Mouse (Mus musculus) spleen, postnatal 14 days (tissue): ENCODE data around the gene Exoc6.
"Not testable (repeated sequence)": the region's sequence is repeated elsewhere in the genome, so short reads cannot be mapped to it uniquely, and the experiment has no call there.

Experiments
- DNase-seq, 2 experiments: peaks; one replicate each; pipeline ENCODE4 v3.0.0; 2021 to 2022; ENCODE audit warnings: low spot score in 2 of 2

Exoc6 gene

GRCm38 (mm10) chr19:37550101-37551039 is at the start of gene Exoc6:
Gene Exoc6 (plus strand): TSS chr19:37550418.
- DNase-seq, result peak; percentile 70 to 76

DNA sequence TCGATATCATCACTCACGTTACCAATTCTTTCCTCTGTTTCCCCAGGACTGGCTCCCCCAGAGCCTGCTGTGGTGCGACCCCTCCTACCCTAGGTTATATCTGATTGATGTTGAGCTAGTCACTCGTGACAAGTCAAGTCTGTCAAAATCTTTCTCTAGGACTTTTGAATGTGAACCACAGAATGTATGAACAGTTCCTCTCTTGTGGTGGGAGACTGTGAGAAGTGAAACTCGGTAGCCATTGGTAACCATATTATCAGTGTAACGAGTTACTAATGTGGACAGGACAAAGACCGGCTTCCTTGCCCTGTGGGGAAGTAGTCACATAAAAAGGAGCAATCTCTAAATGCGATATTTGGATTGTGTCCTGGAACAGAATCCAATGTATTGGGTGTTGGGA is 47.2 kb upstream of the Exoc6 start:
- no peak for DNase-seq

- no peak for DNase-seq
These were observed 44.2 kb upstream of the Exoc6 start for GRCm38 (mm10) chr19:37506066-37506465.

- DNase-seq, result no peak
These were observed 43.6 kb upstream of the Exoc6 start for GRCm38 (mm10) chr19:37506614-37507013.

DNA sequence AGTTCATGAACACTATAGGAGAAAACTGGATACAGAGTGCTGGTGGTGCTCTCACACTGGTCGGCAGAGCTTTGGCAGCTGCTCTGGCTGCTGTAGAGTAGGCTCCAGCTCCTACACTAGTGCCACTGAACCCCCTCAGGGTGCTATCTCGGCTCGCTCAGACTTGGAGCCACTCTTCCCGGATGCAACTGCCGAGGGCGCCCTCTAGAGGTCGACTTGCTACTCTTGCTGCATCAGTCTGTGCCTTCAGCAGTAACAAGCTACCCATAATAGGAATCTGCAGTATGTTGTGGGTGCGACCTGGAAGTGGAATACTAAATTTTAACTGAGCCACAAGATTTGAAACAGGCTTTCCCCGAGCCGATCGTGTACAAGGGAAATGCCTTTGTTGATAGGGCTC is 40.5 kb upstream of the Exoc6 start:
- peak; percentile 79 to 88 for DNase-seq

DNA sequence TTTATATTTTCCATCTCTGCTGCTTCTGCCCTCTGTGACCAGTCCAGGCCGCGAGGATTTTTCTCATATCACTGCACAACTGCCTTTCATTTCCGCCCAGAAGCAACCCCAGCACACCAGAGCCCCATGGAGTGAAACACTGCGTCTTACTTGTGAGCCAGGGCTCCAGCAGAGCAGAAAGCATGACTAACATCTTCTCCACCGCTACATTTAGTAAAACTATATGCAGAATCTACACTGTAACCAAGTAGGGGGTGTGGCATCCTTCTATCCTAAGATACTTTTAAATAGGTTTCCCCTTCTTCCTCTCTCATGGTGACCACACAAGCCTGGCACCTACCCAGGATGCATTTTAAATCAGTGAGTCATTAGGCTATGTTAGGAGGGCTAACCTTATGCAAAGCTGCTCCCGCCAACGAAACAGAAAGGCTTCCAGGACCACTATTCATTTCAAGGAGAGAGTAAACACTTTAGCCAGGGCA is 35.4 kb upstream of the Exoc6 start:
- no peak for DNase-seq

GRCm38 (mm10) chr19:37517419-37517818 is 32.8 kb upstream of the Exoc6 start:
- DNase-seq, result no peak

DNA sequence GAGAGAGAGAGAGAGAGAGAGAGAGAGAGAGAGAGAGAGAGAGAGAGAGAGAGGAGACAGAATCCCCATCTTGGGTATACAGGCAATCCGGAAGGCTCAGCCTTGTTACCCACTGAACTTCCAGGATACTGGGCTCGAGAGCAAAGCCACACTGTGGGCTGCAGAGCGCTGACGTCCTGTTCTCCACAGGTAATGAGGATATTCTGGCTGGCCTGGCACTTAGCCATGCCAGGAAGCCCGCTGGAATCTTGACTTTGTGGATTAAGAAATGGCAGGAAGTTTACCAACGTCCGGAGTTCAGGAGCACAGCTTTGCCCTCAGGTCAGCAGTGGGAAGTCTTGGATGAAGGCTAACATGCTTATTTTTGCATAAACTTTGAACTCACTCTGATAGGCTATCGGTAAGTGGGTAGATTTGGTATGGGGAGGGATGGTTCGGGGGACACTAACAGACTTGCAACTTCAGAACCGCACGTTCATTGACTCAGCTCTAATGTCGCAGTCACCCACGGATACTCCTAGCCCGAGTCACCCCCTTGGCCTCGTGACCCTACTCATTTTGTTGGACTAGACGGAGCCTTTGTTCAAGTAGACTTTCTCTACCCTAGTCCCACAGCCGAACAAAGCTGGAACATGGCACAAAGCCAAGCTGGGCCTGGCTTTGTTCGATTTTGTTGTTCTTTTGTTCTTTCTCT is 29.3 kb upstream of the Exoc6 start:
- no peak for DNase-seq

GRCm38 (mm10) chr19:37521434-37521781 is 28.8 kb upstream of the Exoc6 start:
- no peak for DNase-seq

DNA sequence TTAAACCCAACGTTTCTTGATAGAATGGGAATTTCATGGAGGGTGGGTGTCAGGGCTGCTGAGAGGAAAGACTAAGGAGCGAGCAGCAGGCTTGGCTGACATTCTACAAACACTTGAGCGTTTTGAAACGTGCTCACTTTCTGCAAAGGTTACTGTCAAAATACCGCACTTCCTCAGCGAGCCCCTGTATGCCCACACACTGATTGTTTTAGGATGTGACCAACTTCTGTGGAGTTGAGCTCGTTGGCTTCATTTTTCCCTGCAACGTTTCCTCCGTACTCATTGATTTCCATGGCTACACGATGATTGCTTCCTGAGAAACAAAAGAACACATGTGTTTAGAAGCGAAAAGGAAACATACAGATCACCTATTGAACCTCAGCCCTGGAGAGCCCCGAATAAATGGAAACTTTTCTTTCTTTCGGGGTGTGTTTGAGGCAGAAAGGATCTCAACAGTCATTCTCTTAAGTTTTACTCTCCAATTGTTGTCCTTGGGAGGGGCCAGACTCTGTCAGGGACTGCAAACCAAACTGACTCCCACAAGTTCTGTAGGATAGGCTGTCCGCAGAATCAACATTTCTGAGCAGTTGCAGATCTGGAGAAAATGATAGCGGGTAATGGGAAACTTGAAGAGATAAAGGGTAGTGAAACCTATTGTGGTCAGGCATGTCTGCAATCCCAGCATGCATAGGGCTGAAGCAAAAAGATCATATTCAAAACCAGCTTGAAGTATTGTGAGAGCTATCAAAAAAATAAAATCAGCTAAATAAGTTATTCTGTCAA is 26.7 kb upstream of the Exoc6 start:
- DNase-seq, result no peak

DNA sequence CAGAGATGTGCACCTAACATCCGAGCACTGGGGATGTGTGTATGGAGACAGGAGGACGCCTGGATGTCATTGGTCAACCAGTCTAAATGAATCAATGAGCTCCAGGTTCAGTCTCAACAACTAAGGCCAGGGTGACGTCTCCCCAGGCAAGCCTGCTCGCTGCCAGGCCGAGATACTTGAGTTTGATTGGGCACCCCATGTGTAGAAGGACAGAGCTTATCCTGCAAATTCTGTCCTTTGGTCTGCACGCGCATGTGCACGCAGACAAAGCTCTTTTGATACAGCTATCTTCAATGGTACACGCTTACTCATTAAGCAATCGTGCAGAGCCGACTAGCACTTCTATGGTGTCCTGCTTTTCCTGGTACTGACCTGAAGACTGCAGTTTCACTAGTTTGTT is 24.3 kb upstream of the Exoc6 start:
- DNase-seq, result no peak

GRCm38 (mm10) chr19:37526768-37527167 is 23.4 kb upstream of the Exoc6 start:
- DNase-seq, result no peak

DNA sequence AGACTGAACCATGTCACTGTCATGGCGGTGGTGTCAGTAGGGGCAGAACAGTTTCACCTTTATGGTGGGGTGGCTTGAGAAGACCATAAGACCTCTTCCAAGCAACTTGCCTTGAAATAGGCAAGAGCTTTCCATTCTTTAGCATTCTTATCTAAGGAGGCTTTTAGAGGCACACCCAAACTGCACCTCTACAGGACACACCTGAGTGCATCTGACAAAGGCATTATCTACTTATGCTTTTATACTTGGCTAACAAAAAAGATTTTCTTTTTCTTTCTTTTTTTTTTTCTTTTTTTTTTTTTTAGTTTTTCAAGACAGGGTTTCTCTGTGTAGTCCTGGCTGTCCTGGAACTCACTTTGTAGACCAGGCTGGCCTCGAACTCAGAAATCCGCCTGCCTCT is 22.5 kb upstream of the Exoc6 start:
- not testable (repeated sequence) for DNase-seq

DNA sequence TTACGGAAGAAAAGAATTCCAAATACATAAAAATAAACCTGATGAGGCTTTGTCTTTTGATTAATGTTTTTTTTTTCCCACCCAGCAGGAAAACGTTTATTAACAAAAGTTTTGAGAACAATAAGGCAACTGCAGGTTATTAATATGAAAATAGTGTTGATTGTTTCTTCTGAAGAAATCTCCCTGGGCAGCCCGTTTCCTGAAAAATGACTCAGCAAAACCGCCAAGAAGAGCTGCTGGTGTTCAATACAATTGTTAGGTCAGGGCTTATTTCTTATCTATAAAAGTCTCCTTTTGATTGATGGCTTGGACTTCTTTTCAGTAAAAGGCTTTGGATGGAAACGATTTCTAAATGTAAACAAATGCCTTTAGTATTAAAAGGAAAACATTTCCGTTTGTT is 21.6 kb upstream of the Exoc6 start:
- DNase-seq, result no peak

DNA sequence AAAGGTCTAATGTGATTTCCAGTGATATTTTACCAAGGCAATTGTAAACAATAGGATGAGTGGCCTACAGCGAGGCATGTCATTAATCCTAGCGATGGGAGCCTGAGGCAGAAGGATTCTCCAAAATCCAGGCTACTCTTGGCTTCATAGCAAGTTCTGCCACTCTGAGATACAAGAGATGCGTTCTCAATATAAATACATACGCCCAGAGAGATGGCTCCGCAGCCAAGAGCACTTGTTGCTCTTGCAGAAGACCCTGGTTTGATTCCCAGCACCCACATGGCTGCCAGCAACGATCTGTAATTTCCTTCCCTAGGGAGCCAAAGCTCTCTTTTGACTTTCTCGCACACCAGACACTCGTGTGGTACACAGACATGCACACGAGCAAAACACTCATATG is 20.9 kb upstream of the Exoc6 start:
- DNase-seq, result no peak

DNA sequence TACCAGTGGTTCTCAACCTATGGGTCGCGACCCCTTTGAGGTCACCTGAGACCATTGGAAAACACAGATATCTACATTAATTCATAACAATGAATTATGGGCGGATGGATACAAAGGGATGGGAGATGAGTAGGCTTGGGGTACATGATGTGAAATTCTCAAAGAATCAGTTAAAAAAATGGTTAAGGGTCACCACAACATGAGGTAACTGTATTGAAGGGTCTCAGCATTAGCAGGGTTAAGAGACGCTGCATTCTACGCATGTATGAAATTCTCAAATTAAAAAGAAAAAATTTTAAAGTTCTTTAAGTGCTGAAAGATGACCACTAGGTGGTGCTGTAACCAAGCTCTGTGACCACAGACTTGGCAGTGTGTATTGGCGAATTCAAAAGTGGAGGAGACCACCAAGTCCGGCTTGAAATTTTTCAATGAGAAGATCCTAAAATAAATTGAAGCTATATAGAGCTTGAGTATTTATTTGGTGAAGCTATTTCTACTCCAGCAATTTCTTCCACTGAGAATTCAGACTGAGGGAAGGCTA is 20.2 kb upstream of the Exoc6 start:
- DNase-seq, result peak in 1 of 2 experiments; percentile 34

DNA sequence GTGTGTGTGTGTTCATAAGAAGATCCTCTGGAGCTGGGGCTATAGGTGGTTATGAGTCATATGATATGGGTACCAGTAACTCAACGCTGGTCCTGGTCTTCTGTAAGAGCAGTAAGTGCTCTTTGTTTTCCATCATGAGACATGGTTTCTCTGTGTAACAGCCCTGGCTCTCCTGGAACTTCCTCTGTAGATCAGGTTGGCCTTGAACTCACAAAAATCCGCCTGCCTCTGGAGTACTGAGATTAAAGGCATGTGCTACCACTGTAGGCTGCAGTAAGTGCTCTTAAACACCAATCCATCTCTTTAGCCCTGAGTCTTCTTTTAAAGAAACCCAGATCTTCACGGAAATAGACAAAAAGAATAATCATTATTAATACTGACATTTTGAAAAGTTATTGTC is 19.6 kb upstream of the Exoc6 start:
- DNase-seq, result no peak

DNA sequence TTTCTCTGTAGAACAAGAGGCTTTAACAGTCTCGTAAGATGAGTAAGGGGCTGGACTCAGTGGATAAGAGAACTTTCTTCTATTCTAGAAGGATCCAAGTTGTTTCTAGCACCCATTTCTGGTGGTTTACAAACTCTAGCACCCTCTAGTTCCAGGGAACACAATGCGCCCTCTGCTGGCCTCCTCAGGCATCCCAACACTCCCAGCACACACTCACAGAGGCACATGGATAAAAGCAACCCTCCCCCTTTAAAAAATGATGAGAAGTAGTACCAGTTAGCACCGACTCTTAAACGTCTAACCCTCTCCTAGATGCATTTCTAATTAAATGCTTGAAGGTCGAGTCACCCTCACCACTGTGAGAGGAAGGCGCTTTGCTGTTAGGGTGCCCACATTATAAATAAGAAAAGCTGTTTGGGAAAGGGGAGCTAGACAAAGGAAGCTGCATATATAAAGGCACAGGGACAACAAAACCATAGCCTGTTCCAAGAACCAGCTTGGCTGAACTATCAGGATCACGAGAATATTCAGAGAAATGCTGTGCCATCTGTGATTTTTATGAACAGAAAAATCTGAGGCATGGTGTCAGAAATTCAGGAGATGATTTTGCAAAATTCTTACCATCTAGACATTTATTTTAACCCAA is 18.9 kb upstream of the Exoc6 start:
- DNase-seq, result peak in 1 of 2 experiments; percentile 45

DNA sequence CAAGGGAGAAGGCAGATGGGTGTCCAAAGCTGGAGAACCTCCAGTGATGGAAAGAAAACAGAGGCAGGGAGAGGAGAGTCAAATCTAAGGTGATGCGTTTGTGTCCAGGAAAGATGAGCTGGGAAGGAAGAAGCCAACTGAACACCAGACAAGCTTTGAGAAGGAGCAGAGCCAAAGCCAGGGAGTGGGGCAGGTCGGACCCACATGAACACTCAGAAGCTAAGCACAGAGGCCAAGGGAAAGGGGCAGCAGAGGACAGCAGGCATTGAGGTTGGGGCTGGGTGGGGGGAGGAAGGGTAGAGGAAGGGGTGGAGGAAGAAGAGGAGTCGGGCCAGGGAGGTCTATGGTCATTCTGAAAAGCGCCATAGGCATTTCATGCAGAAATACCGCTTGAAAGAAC is 17.0 kb upstream of the Exoc6 start:
- no peak for DNase-seq

DNA sequence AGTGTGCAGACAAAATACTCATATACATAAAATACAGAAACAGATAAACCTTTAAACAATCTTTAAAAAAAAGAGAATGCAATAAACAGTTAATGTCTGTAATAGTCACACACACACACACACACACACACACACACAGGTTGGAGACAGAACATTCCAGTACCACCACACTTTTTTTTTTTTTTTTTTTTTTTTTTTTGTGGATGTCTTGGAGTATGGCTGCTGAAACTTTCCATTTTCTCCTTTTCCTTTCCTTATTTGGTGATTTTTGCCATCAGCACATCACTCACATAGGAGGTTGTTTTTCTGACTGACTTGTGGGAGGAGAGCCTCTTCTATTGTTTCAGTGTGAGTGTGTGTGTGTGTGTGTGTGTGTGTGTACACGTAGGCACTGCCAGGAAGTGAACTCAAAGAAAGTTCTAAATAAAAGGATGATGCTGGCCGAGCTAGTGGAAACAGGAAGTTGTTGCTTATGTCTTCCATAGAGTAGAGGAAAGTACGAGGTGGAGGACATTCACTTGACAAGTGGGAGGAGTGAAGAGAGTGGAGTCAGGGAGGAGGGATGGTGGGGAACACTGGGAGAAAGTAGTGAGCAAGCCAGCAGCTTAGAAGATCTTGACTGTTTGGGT is 15.4 kb upstream of the Exoc6 start:
- no peak for DNase-seq

DNA sequence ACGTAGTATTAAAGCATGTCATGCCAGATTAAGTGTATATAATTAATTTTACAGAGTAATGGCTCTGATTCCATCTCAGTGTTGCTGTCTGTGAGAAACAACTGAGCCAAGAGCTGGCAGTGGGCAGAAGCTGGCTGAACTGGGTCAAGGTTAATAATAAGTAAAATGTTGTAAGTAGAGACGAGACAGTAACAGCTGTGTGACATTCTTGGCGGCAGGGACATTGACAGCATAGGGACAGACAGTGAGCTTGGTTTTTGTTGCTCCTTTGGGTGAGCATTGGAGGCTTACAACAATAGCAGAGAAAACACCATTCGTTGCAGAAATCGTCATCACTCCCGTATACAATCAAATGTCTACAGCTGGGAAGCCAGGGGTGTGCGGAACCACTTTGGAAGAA is 13.8 kb upstream of the Exoc6 start:
- no peak for DNase-seq
